Mouse (Mus musculus): Measurements from ENCODE around the gene Armc12.

DNA sequence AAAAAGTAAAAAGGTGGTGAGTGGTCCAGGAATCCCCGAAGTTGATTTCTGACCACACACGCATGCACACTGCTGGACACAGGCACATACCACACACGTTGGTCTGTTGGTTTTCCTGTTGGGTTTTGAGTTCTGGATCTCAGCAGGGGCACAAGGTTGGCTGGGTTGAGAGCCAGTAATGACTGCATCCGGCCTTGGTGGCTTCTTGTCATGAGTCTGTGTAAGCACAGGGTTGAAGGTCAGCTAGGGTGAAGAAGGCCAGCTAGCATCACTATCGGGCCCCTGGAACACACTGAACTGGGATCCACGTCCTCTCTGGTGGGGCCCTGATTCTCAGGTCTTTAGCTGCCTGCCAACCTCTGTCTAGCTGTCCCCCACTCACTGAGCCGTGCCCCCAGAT lies 41.9 kb downstream of the Armc12 start:
- TF ChIP-seq CTCF (IDR thresholded peaks at IDR 0.05; ENCODE audit: insufficient read depth, low read length) (no peak), POLR2A (IDR thresholded peaks at IDR 0.05; ENCODE audit: borderline replicate concordance, extremely low read depth, low read depth, low read length) (no peak)

Data from lung, adult 2 months (tissue).